Mouse (Mus musculus) mouse embryonic stem cell (cell line): ENCODE results near the gene Srgap2.
"Not testable (repeated sequence)": the region's sequence is repeated elsewhere in the genome, so short reads cannot be mapped to it uniquely, and the experiment has no call there.

Experiments used
- in situ Hi-C, 2 experiments: fragments of 300-500 bp; cut with MboI; formaldehyde crosslinking; loops; 1 replicate in 1 of 2; 3 replicates in 1 of 2; pipeline ENCODE4 v1.14.3; 2019 to 2020; ENCODE audit warnings: low sequenced_read_pairs in 2 of 2, low pct_unique_long_range_greater_than_20kb in 1 of 2, mixed read lengths in 1 of 2; ENCODE audit not compliant: unreplicated experiment in 1 of 2

Gene Srgap2

DNA sequence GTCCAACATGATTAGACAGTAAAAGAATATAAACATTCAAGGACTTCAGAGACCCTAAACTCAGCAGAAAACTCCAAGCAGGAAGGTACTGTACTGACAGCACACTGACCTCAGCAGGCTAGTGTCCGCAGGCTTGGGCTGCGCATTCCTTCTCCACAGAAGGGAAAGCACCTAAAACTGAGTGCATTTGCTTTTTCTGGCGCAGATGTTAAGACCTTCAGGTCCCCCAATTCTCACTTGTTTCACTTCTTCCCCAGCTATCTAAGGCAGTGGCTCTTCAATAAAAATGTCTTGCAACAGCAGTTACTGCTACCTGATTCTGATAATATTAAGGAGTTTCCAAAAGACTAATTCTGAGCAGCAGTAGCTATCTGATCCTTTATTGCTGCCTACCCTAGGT, 162.7 kb downstream of the Srgap2 start:
- in situ Hi-C loops, result no loop called here

DNA sequence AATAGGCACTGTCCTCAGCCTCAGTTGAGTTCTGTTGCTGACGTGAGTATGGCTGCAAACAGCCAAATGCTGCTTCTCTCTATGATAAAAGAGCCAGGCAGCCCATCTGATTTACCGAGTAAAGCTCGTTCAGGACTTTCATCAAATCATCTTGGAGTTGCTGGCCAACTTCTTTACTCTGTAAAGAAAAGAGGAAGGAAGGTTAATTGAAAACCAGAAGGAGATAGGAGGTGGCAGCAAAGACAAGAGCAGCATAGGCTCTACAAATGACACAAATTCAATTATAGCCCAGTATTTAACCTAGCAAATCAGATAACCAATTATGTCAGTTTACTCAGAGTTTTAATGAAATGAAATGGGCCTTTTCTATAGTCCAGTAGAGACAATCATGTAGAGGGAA, 163.3 kb downstream of the Srgap2 start:
- in situ Hi-C loops, result no loop called here

DNA sequence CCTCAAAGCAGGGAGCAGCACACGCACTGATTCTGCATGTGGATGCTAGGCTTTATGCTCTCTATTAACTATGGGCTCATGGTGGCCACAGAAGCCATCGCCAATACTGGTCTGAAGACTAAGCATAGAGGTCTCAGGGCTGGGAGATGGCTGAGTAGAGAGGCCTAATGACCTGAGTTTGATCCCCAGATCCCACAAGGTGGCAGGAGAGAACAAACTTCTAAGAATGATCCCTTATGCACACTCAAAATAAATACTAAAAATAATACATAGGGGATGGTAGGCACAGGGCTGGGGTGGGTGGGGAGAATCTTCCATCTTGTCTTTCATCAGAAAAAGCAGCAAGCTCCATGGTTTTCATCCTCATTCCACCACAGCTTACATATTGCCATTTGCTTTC, 165.1 kb downstream of the Srgap2 start:
- in situ Hi-C loops, result no loop called here

DNA sequence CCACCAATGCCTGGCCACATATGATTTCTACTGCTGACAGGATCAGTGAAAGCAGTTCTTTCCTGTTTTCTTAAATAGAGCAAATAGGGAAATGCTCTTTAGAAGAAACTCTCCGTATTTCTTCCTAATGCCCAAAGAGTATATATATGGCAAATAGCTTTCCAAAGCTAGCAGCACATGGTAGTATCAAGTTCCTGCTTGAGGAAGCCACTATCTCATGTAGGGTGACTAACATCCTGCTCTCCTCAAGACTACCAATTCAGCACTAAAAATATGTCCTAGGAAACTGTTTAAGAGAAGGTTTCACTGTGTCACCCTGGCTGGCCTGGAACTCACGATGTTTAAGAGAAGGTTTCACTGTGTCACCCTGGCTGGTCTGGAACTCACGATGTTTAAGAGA, 166.4 kb downstream of the Srgap2 start:
- in situ Hi-C loops, result no loop called here

DNA sequence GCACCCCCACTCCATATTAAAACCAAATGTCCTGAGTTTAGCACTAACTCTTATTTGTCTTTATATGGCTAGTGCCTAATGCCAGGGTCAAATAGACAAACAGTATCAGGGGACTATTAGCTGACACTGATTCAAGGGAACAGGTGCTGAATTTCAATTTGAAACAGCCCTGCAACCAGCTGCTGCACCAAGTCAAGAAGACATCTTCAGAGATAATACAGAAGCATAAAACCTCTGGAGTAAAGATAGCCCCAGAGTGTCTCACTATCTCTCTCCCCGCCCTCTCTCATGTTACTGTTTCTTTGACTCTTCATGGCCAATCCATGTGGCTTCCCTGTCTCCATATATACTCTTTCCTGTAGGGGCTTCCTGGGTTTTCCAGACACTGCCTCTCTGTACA, 167.5 kb downstream of the Srgap2 start:
- in situ Hi-C loops, result no loop called here

DNA sequence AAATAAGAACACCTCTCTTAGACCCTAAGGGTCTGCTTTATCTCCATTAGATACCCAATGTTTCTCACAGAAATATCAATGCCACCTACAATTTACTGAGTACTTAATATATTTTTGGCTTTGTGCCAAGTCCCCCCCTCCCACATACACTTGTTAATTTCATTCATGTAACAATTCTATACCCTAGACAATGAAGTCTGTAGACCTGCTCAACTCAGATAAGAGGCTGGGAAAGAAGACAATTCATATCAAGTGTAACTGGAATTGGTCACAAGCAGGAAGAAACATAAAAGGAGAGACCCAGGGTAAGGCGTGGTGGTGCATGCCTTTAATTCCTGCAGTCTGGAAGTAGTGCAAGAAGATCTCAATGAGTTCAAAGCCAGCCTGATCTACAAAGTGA, 169.9 kb downstream of the Srgap2 start:
- in situ Hi-C loops, result no loop called here

DNA sequence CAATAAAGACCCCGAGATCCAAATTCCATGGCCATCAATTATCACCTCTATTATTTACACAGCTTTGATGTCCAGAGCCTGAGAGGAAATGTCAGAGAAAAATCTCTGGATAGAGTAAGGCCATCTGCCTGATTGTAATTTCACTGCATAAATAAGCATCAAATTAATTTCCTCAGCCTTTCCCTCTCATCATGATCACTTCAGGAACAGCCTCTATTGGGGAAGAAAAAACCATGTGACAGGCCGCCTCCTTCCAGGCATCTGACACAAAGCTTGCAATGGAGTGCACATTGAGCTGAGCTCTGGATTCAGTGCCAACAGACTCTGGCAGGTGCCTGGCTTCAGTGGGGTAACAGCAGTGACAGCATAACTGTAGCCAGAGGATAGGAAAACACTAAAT, 175.7 kb downstream of the Srgap2 start:
- in situ Hi-C loops, result no loop called here

DNA sequence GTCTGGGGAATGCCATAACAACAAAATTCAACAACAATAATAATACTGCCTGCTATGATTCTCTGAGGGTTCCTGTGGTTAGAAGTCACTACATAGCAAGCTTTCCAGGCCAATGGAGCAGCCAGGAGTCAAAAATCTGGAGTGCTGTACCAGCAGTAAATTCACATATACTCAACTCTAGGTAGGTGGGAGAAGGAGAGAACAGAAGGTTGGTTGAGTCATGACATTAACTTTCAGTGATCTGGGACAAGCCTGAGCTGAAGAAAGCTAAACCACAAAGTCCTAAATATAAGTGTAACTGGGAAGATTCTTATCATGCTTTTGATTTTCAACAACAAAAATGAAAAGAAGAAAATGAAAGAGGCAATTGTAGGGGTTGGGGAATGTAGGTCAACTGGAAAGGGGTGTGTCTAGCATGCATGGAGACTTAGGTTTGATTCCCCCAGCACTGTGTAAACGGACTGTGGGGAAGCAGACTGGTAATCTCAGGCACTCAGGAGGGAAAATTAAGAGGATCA, 177.1 kb downstream of the Srgap2 start:
- in situ Hi-C loops, result no loop called here

DNA sequence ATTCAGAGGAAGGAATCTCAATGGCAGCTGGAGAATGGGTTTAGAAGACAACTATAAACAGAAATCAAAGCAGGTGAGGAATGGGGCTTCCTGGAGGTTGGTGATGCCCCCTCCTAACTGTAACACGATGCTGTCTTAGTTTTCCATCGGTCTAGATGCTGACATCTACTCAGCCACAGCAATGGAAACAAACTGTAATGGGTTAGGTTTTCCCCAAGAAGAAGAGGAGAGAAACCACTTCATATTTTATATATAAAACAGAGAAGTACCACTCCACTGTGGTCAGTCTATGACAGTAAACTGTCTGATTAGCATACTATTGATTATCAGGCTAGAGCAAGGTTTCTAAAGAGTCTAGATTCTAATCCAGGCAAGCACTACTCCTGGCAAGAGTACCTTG, 179.4 kb downstream of the Srgap2 start:
- in situ Hi-C loops, result no loop called here

DNA sequence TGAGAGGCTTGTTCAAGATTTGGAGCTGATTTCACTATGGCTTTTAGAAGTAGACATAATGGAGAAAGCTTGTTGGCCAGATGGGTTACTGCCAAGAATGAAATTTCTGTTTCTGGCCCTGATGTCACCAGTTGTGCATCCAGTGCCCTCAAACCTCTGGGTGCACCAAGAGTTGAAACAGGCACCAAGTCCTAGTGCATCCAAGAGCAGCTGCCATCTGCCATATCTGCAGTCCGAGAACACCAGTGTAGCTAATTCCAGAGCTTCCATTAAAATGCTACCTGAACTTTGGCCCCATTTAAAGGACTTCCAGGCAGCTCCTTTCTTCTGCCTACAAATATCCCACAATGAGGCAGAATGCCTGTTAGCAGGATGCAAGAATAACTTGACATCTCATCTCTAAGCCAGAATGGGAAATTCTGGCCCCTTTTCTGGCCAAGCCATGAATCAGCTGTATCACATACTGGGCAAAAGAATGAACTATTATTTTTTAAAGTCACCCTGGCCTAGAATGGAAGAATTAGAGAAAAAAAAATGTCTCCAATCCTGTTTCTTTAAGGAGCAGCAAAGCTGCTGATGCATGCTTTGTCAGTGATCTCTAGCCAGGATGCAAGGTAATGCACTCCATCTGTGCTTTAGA, 180.1 kb downstream of the Srgap2 start:
- in situ Hi-C loops, result no loop called here

DNA sequence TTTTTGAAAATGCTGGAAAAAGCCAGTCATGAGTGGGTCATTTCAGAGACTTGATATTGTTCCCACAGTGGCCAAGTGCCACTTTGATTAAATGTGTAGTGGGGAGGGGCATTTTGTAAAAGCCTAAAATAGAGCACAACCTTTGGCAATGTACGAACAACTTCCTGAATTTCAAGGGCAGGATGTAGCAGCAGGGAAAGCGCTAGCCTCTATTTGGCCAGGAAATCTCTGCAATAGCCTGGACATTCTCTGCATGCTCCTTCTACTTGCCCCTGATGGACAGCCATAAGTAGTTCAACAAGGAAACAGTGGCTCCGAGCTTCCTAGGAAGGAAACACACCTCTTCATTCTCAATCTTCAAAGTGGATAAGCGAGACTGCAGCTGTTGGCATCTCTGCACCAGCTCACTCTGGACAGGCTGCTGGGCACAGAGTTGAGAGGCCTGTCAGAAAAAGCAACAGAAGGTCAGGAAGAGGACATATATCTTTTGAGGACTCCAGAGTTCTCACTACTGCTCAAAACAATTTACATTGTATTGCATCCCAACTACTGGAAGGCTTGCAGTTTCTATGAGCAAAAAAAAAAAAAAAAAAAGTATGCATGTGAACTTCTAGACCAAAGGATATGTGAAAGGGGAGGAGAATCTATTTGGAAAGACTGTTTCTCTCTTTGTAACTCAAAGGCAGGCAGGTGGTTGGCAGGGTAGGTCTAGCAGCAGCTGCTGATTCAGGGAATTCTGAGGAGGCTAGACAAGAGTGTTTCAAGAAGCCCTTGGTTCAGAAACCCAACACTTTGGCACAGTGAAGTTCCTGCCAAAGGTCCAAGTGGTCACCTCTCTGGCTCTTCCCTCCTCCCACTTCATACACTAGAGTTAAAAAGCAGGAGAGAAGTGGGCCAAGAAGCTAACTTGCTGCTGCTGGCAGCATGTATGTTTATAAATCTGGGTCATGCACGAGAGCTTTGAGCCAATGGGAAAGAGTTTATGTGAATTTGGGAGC, 181.4 kb downstream of the Srgap2 start:
- in situ Hi-C loops, result no loop called here

DNA sequence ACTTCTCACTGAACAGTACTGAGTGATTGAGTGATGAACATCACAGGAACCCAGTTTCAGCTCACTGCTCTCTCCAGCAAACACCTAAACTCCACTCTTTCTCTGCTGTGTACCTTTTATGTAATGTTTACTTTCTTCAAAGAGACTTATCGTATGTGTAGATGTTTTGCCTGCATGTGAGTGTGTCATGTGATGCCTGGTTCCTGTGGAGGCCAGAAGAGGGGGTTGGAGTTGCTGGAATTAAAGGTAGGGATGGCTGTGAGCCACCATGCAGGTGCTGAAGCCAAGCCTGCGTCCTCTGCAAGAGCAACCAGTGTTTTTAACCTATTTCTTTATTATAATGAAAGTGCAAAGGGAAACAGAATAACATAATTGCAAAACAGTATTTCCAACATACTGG, 182.5 kb downstream of the Srgap2 start:
- in situ Hi-C loops, result no loop called here

DNA sequence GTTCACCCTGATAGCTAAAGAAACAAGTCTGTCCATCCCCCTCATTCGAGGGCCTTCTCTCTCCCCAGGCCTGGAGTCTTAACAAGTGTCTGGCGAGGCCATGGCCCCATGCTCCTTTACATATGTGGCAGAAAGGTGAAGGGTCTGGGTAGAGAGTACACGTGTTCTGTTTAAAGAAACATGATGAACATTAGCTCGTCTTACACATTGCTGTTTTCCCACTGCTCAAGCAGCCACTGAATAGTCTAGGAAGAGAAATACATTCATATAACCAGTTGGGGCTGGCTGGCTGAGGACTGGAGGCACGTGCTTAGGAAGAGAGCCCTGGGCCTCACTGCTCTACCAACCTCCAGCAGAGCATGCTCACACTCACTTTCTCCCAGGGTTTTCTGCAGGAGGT, 191.1 kb downstream of the Srgap2 start:
- in situ Hi-C loops, result no loop called here

DNA sequence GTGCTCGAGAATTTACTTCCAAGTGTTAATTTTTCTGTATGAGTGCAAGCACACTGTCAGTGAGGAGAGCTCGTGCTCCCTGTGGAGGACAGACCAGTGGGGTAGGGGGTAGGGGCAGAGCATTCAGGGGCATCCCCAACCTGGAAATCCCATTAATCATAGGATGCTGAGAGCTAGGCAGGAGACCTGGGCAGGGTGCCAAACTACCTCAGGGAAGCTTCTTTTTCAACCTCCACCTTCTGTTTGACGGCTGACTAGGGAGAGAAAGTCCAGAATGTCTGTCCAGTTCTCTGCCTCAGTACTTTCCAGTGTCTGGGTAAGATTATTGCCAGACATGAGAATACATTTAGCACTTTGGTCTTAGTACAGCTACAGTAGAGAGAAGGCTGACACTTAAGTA, 191.5 kb downstream of the Srgap2 start:
- in situ Hi-C loops, result no loop called here

DNA sequence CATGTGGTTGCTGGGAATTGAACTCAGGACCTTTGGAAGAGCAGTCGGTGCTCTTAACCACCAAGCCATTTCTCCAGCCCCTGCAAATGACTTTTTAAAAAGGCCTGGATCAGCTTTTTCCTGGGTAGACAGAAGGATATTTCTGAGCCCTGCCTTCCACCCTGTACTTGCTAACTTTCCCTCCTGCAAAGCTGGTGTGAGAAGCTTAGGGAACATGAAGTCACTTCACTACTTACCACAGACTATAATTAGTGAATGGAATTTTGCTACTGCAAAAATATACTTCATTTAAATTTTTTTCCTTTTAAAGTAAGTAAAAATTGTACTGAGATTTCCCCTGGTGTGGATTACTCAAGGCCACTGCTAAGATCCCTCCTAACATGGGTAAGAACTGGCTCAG, 196.0 kb downstream of the Srgap2 start:
- in situ Hi-C loops, result no loop called here

DNA sequence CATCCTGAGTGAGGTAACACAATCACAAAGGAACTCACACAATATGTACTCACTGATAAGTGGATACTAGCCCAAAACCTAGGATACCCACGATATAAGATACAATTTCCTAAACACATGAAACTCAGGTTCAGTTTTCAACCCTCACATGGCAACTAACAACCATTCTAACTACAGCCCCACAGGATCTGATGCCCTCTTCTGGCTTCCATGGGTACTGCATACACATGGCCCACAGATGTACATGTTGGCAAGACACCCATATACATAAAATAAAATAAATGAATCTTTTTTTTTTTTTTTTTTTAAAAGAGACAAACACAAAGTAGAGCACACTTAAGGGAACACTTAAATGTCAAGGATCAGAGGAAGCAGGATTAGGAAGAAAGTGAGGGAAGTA, 198.1 kb downstream of the Srgap2 start:
- in situ Hi-C loops, result not testable (repeated sequence)

DNA sequence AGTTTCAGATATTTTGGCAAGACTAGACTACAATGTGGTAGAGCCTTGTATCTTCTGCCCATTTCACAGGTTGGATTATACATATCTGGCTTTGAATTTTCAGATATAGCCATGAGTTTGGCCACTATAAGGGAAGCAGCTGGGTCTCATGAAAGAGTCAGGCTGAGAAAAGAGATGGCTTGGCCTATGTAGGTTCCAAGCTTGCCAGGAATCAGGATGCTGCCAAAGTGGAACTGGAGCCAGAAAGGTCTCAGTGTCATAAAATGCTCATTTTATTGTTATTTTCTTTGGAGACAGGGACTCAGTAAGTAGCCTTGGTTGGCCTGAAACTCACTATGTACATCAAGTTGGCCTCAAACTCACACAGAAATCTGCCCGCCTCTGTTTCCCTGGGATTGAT, 200.0 kb downstream of the Srgap2 start:
- in situ Hi-C loops, result no loop called here

DNA sequence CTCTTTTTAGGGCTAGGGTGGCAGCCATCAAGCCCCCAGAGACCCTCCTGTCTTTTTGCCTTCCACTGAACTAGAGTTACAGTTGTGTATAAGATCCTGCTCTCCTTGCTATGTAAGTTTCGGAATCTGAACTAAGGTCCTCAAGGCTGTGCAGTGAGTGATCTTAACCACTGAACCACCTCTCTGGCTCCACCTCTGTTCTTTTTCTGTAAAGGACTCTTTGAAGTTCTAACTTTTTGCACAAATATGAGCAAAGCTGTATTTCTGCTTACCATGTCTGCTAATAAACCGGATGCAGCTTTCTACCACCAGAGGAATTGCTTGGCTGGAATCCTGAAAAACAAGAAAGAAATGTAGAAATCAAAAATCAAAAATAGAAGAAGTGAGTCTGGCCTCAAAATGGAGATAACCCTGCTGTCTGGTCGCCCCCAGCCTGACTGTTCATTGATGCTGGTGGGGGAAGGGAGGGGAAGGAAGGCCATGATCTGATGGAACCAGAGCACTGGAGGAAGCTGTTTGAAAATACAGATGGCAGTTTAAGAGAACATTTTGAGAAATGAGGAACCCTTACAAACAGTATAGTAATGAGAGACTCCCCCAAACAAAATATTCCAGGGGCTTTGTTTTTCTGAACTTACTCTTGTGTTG, 202.2 kb downstream of the Srgap2 start:
- in situ Hi-C loops, result no loop called here

DNA sequence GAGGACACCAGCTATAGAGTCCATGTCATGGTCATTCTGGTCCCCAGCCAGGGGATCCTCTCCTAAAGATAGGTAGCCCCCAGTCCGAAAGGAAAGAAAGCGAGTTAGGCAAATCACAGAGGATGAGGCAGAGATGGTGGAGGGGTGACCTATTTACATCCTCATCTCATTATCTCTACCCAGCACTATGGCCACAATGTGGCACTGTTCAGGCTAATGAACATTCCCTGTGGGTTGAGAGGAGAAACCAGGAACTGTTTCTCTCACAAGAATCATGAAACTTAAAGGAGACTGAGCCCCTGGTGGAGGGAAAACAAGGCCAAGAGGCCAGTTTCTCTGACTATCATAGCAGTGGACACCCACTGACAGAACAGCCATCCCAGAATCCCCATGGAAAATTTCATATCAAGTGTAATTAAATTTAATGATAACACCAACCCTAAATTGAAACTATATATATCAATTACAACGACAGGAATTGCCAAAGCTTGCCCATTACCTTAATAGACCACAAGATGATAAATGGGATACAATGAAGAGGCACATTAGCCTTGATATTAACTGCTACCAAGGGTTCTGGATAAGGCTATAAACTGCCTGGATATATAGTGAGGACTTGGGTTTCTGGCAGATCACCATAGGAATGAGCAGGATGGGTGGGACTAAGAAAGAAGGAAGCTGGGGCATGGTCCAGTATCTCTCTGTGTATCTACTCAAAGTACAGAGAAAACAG, 207.4 kb downstream of the Srgap2 start:
- in situ Hi-C loops, result no loop called here
